Mouse (Mus musculus) liver, adult 2 months (tissue): ENCODE measurements around the gene Tmc2. TPM values are rescaled to one million over a fixed set of nuclear protein-coding genes. Genes with fewer than 3 reads are reported as not detected.
A peak's percentile ranks its signal among the peaks of the same experiment; 100 is the strongest.

Experiments
- DNase-seq: peaks from one replicate; pipeline ENCODE4 v3.0.0-alpha.2; 2011; ENCODE audit warnings: low read depth, low spot score; ENCODE audit errors: extremely low read depth
- H3K27ac ChIP-seq: fragments of 200-500 bp; replicated peaks from 2 replicates; pipeline ENCODE4 v1.5.1; 2012; ENCODE audit warnings: low read depth, mild to moderate bottlenecking, control low read depth, inconsistent platforms, low read length; ENCODE audit not compliant: insufficient read depth
- H3K27me3 ChIP-seq: fragments of 200-500 bp; 2 replicates; pipeline ENCODE4 v1.6.1; 2012; ENCODE audit warnings: mild to moderate bottlenecking, moderate library complexity, low read length, inconsistent platforms; ENCODE audit not compliant: control insufficient read depth, insufficient read depth
- H3K36me3 ChIP-seq: fragments of 200-500 bp; 2 replicates; pipeline ENCODE4 v1.6.1; 2012; ENCODE audit warnings: low read length, inconsistent platforms; ENCODE audit not compliant: control insufficient read depth, insufficient read depth
- H3K4me1 ChIP-seq: fragments of 200-500 bp; 2 replicates; pipeline ENCODE4 v1.6.1; 2011; ENCODE audit warnings: low read length; ENCODE audit not compliant: control insufficient read depth, insufficient read depth
- H3K4me3 ChIP-seq: fragments of 200-500 bp; 2 replicates; pipeline ENCODE4 v1.5.1; 2011; ENCODE audit warnings: low read depth, mild to moderate bottlenecking, control low read depth, low read length, moderate library complexity; ENCODE audit not compliant: insufficient read depth
- H3K79me2 ChIP-seq: fragments of 200-500 bp; 2 replicates; pipeline ENCODE4 v1.6.1; 2012; ENCODE audit warnings: inconsistent platforms, mild to moderate bottlenecking, low read length, moderate library complexity; ENCODE audit not compliant: control insufficient read depth, insufficient read depth
- H3K9ac ChIP-seq: fragments of 200-500 bp; 2 replicates; pipeline ENCODE4 v1.6.1; 2012; ENCODE audit warnings: low read depth, mild to moderate bottlenecking, control low read depth, inconsistent platforms, low read length
- CTCF ChIP-seq: fragments of 200-500 bp; IDR thresholded peaks from 2 replicates; pipeline ENCODE4 v1.5.1; 2011; ENCODE audit warnings: low read depth, low read length, control low read depth
- POLR2A ChIP-seq: fragments of 200-500 bp; IDR thresholded peaks from 2 replicates; pipeline ENCODE4 v1.6.1; 2011; ENCODE audit warnings: low read length, control low read depth; ENCODE audit not compliant: insufficient read depth; ENCODE audit errors: extremely low read depth
- WGBS: fragments of 180-500 bp; shearing (Covaris S2); methylation state at CpG from one replicate; pipeline ENCODE4 v1.1.7; 2018; 5-methylcytosine and 5-hydroxymethylcytosine counted together
- polyA plus RNA-seq: library from polyadenylated mRNA; depleted of rRNA; stranded (reverse); fragments of >200 nt; gene quantifications from 2 replicates; pipeline ENCODE4 v1.2.3, GENCODE M21; 2012
- total RNA-seq: library from RNA; depleted of rRNA; stranded (reverse); fragments of >200 nt; gene quantifications from 2 replicates; pipeline ENCODE4 v1.2.3, GENCODE M21; 2014

Tmc2 gene
- total and polyA plus RNA-seq, 2 experiments: not detected

- no peaks in the 10 kb centered on the region for H3K4me1 ChIP-seq
- H3K27me3 ChIP-seq: peaks cover under 1% of the 10 kb centered on the region; the same call in 1 of the 2 replicates
- 72% methylated on average over 4 of the region's 4 CpGs for WGBS
- H3K27ac ChIP-seq: no peak overlapping the region
- no peak overlapping the region for H3K4me3 ChIP-seq
- H3K9ac ChIP-seq: no peak overlapping the region
- TF ChIP-seq CTCF (no peak), POLR2A (no peak)
- H3K36me3 ChIP-seq: no peaks in the 10 kb centered on the region
- DNase-seq: no peak
- peaks cover 1% of the 10 kb centered on the region; the same call in 1 of the 2 replicates for H3K79me2 ChIP-seq
Measured at GRCm38 (mm10) chr2:130289086-130289485, 94.1 kb downstream of the Tmc2 start.

GRCm38 (mm10) chr2:130291434-130291833, 96.4 kb downstream of the Tmc2 start:
- H3K4me1 ChIP-seq: no peaks in the 10 kb centered on the region; the same call in 1 of the 2 replicates
- no peak for TF ChIP-seq POLR2A
- peak; percentile 58; the same call in 1 of the 2 replicates for TF ChIP-seq CTCF
- H3K27me3 ChIP-seq: peaks cover 10% of the 10 kb centered on the region
- H3K27ac ChIP-seq: no peak overlapping the region
- H3K36me3 ChIP-seq: no peaks in the 10 kb centered on the region
- H3K79me2 ChIP-seq: no peaks in the 10 kb centered on the region
- H3K9ac ChIP-seq: no peak overlapping the region
- WGBS: 14% methylated on average over 8 of the region's 8 CpGs
- peak; percentile 48 for DNase-seq
- H3K4me3 ChIP-seq: no peak overlapping the region

- WGBS: 59% methylated on average over 3 of the region's 3 CpGs
Measured at GRCm38 (mm10) chr2:130293009-130293408, 98.0 kb downstream of the Tmc2 start.

GRCm38 (mm10) chr2:130293486-130293885, 98.5 kb downstream of the Tmc2 start:
- no peaks in the 10 kb centered on the region for H3K36me3 ChIP-seq
- H3K27ac ChIP-seq: no peak overlapping the region
- H3K79me2 ChIP-seq: no peaks in the 10 kb centered on the region
- H3K27me3 ChIP-seq: peaks cover 10% of the 10 kb centered on the region
- H3K4me1 ChIP-seq: no peaks in the 10 kb centered on the region; the same call in 1 of the 2 replicates
- no peak for DNase-seq
- TF ChIP-seq CTCF (no peak), POLR2A (no peak)
- H3K4me3 ChIP-seq: no peak overlapping the region
- 15% methylated on average over 4 of the region's 4 CpGs for WGBS
- no peak overlapping the region for H3K9ac ChIP-seq

More at GRCm38 (mm10) chr2:130293009-130293408, 98.0 kb downstream of the Tmc2 start:
- TF ChIP-seq CTCF (no peak), POLR2A (no peak)
- DNase-seq: no peak
- Histone ChIP-seq H3K36me3 (no peaks in the 10 kb centered on the region), H3K4me3 (no peak overlapping the region), H3K27ac (no peak overlapping the region), H3K4me1 (no peaks in the 10 kb centered on the region; the same call in 1 of the 2 replicates), H3K79me2 (no peaks in the 10 kb centered on the region), H3K27me3 (peaks cover 10% of the 10 kb centered on the region), H3K9ac (no peak overlapping the region)

GRCm38 (mm10) chr2:130294218-130294935, 99.4 kb downstream of the Tmc2 start:
- Histone ChIP-seq H3K36me3 (no peaks in the 10 kb centered on the region), H3K4me3 (peak overlapping the region; percentile 47; the same call in 1 of the 2 replicates), H3K4me1 (no peaks in the 10 kb centered on the region; the same call in 1 of the 2 replicates), H3K27me3 (peaks cover 10% of the 10 kb centered on the region), H3K27ac (no peak overlapping the region), H3K9ac (peak overlapping the region; percentile 44; the same call in 1 of the 2 replicates), H3K79me2 (no peaks in the 10 kb centered on the region)
- WGBS: 12% methylated on average over 20 of the region's 20 CpGs
- no peak for DNase-seq
- TF ChIP-seq POLR2A (no peak), CTCF (no peak)

- Histone ChIP-seq H3K79me2 (no peaks in the 10 kb centered on the region), H3K27ac (no peak within 1 kb of the TSS), H3K9ac (peak within 1 kb of the TSS; percentile 55), H3K4me3 (peak within 1 kb of the TSS; percentile 47; the same call in 1 of the 2 replicates), H3K4me1 (no peaks in the 10 kb centered on the region; the same call in 1 of the 2 replicates), H3K36me3 (no peaks in the 10 kb centered on the region), H3K27me3 (peaks cover 10% of the 10 kb centered on the region)
- 3% methylated on average over 35 of the region's 39 CpGs for WGBS
- no peak for TF ChIP-seq CTCF
- no peak for TF ChIP-seq POLR2A
- DNase-seq: no peak
Measured at GRCm38 (mm10) chr2:130294936-130295277, 99.9 kb downstream of the Tmc2 start, which contains the start of gene Ebf4. Ebf4 (plus strand) TSS chr2:130295169.
